Mouse (Mus musculus): Measurements from ENCODE around the gene Rps28. TPM values are rescaled to one million over a fixed set of nuclear protein-coding genes. Genes with fewer than 3 reads are reported as not detected.

The Rps28 gene
- polyA plus RNA-seq, 1 experiment = 860 TPM

GRCm38 (mm10) chr17:33804205-33804604 lies 20.2 kb downstream of the Rps28 start:
- no peak overlapping the region for H3K4me3 ChIP-seq (ENCODE audit: extremely low read depth, insufficient read depth, insufficient read length)
- TF ChIP-seq CTCF (IDR thresholded peaks at IDR 0.05; ENCODE audit: extremely low read depth, insufficient read depth, insufficient read length, insufficient replicate concordance) (no peak), POLR2A (IDR thresholded peaks at IDR 0.05; ENCODE audit: low read depth, low read length) (no peak)
- no peaks in the 10 kb centered on the region; the same call in 1 of the 2 replicates for H3K4me1 ChIP-seq (ENCODE audit: control insufficient read depth, insufficient read depth, insufficient read length)
- 63% methylated on average over 4 of the region's 4 CpGs for WGBS
- H3K36me3 ChIP-seq (ENCODE audit: control insufficient read depth, insufficient read depth, low read length) = no peaks in the 10 kb centered on the region
- no peak overlapping the region for H3K27ac ChIP-seq (ENCODE audit: insufficient read depth, low read length)
- no peak for DNase-seq (ENCODE audit: low read depth in 1 of 2, low spot score in 2 of 2)
- no peaks in the 10 kb centered on the region; the same call in 1 of the 2 replicates for H3K27me3 ChIP-seq (ENCODE audit: control insufficient read depth, insufficient read depth, low read length)

DNA sequence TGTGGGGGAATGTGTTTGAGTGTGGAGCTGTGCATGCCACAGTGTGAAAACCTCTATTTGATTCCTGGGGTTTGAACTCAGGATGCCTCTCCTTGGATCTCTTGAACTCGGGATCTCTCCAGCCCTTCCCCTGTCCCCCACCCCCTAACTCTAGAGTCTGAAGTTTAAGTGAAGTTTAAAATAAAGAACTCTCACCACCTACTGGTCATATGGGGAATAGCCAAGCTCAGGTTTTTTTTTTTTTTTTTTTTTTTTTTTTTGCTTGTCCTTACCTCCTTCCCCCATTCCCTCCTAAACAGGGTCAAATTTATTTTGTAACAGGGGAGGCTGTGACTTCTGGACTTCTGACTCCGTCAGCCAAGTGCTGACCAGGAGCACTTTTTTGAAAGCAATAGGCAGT lies 22.1 kb downstream of the Rps28 start:
- H3K36me3 ChIP-seq (ENCODE audit: control insufficient read depth, insufficient read depth, low read length) = no peaks in the 10 kb centered on the region
- H3K4me1 ChIP-seq (ENCODE audit: control insufficient read depth, insufficient read depth, insufficient read length) = no peaks in the 10 kb centered on the region
- no peak for DNase-seq (ENCODE audit: low read depth in 1 of 2, low spot score in 2 of 2)
- no peaks in the 10 kb centered on the region for H3K27me3 ChIP-seq (ENCODE audit: control insufficient read depth, insufficient read depth, low read length)
- no peak overlapping the region for H3K4me3 ChIP-seq (ENCODE audit: extremely low read depth, insufficient read depth, insufficient read length)
- H3K27ac ChIP-seq (ENCODE audit: insufficient read depth, low read length) = no peak overlapping the region
- 3% methylated on average over 2 of the region's 2 CpGs for WGBS
- no peak for TF ChIP-seq POLR2A (IDR thresholded peaks at IDR 0.05; ENCODE audit: low read depth, low read length)
- no peak for TF ChIP-seq CTCF (IDR thresholded peaks at IDR 0.05; ENCODE audit: extremely low read depth, insufficient read depth, insufficient read length, insufficient replicate concordance)

GRCm38 (mm10) chr17:33799277-33799676 lies 25.1 kb downstream of the Rps28 start:
- H3K27ac ChIP-seq (ENCODE audit: insufficient read depth, low read length) = no peak overlapping the region
- no peaks in the 10 kb centered on the region for H3K4me1 ChIP-seq (ENCODE audit: control insufficient read depth, insufficient read depth, insufficient read length)
- H3K36me3 ChIP-seq (ENCODE audit: control insufficient read depth, insufficient read depth, low read length) = no peaks in the 10 kb centered on the region
- WGBS = 24% methylated on average over 1 of the region's 1 CpGs
- DNase-seq (ENCODE audit: low read depth in 1 of 2, low spot score in 2 of 2) = no peak
- TF ChIP-seq POLR2A (IDR thresholded peaks at IDR 0.05; ENCODE audit: low read depth, low read length) = no peak
- no peak for TF ChIP-seq CTCF (IDR thresholded peaks at IDR 0.05; ENCODE audit: extremely low read depth, insufficient read depth, insufficient read length, insufficient replicate concordance)
- no peak overlapping the region for H3K4me3 ChIP-seq (ENCODE audit: extremely low read depth, insufficient read depth, insufficient read length)
- H3K27me3 ChIP-seq (ENCODE audit: control insufficient read depth, insufficient read depth, low read length) = no peaks in the 10 kb centered on the region

GRCm38 (mm10) chr17:33798306-33798705 lies 26.1 kb downstream of the Rps28 start:
- no peak overlapping the region for H3K4me3 ChIP-seq (ENCODE audit: extremely low read depth, insufficient read depth, insufficient read length)
- DNase-seq (ENCODE audit: low read depth in 1 of 2, low spot score in 2 of 2) = no peak
- no peaks in the 10 kb centered on the region for H3K4me1 ChIP-seq (ENCODE audit: control insufficient read depth, insufficient read depth, insufficient read length)
- H3K27ac ChIP-seq (ENCODE audit: insufficient read depth, low read length) = no peak overlapping the region
- no peaks in the 10 kb centered on the region for H3K27me3 ChIP-seq (ENCODE audit: control insufficient read depth, insufficient read depth, low read length)
- TF ChIP-seq CTCF (IDR thresholded peaks at IDR 0.05; ENCODE audit: extremely low read depth, insufficient read depth, insufficient read length, insufficient replicate concordance) = no peak
- TF ChIP-seq POLR2A (IDR thresholded peaks at IDR 0.05; ENCODE audit: low read depth, low read length) = no peak
- H3K36me3 ChIP-seq (ENCODE audit: control insufficient read depth, insufficient read depth, low read length) = no peaks in the 10 kb centered on the region
- WGBS = 50% methylated on average over 3 of the region's 3 CpGs

GRCm38 (mm10) chr17:33788732-33789131 lies 35.6 kb downstream of the Rps28 start:
- Histone ChIP-seq H3K27ac (ENCODE audit: insufficient read depth, low read length) (no peak overlapping the region), H3K4me1 (ENCODE audit: control insufficient read depth, insufficient read depth, insufficient read length) (no peaks in the 10 kb centered on the region), H3K4me3 (ENCODE audit: extremely low read depth, insufficient read depth, insufficient read length) (no peak overlapping the region), H3K36me3 (ENCODE audit: control insufficient read depth, insufficient read depth, low read length) (no peaks in the 10 kb centered on the region), H3K27me3 (ENCODE audit: control insufficient read depth, insufficient read depth, low read length) (no peaks in the 10 kb centered on the region)
- WGBS = 71% methylated on average over 4 of the region's 4 CpGs
- TF ChIP-seq CTCF (IDR thresholded peaks at IDR 0.05; ENCODE audit: extremely low read depth, insufficient read depth, insufficient read length, insufficient replicate concordance) = no peak
- TF ChIP-seq POLR2A (IDR thresholded peaks at IDR 0.05; ENCODE audit: low read depth, low read length) = no peak
- DNase-seq (ENCODE audit: low read depth in 1 of 2, low spot score in 2 of 2) = no peak

GRCm38 (mm10) chr17:33786375-33786774 lies 38.0 kb downstream of the Rps28 start:
- DNase-seq (ENCODE audit: low read depth in 1 of 2, low spot score in 2 of 2) = no peak
- no peak for TF ChIP-seq CTCF (IDR thresholded peaks at IDR 0.05; ENCODE audit: extremely low read depth, insufficient read depth, insufficient read length, insufficient replicate concordance)
- no peak for TF ChIP-seq POLR2A (IDR thresholded peaks at IDR 0.05; ENCODE audit: low read depth, low read length)
- H3K4me1 ChIP-seq (ENCODE audit: control insufficient read depth, insufficient read depth, insufficient read length) = peaks cover 8% of the 10 kb centered on the region; the same call in 1 of the 2 replicates
- no peak overlapping the region for H3K27ac ChIP-seq (ENCODE audit: insufficient read depth, low read length)
- H3K27me3 ChIP-seq (ENCODE audit: control insufficient read depth, insufficient read depth, low read length) = no peaks in the 10 kb centered on the region
- H3K36me3 ChIP-seq (ENCODE audit: control insufficient read depth, insufficient read depth, low read length) = no peaks in the 10 kb centered on the region
- WGBS = 87% methylated on average over 18 of the region's 18 CpGs
- no peak overlapping the region for H3K4me3 ChIP-seq (ENCODE audit: extremely low read depth, insufficient read depth, insufficient read length)

DNA sequence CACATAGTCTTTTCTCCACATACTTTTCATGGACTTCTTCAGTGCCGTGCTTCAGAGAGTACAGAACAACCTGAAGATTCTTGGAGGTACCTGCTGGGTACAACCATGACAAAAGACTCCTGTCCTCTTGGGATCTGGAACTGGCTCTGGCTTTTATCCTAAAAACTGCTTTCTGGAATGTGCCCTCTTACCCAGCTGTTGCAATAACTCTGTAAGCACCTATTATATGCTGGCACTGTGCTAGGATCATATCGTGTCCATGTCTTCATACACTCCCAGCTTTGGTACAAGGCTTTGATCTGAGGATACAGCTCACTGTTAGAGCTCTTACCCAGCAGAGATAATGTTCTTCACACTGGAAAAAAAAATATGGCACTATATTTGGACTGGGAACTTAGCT lies 39.4 kb downstream of the Rps28 start:
- no peak for DNase-seq (ENCODE audit: low read depth in 1 of 2, low spot score in 2 of 2)
- TF ChIP-seq CTCF (IDR thresholded peaks at IDR 0.05; ENCODE audit: extremely low read depth, insufficient read depth, insufficient read length, insufficient replicate concordance) = no peak
- TF ChIP-seq POLR2A (IDR thresholded peaks at IDR 0.05; ENCODE audit: low read depth, low read length) = no peak
- peaks cover 17% of the 10 kb centered on the region for H3K4me1 ChIP-seq (ENCODE audit: control insufficient read depth, insufficient read depth, insufficient read length)
- H3K27me3 ChIP-seq (ENCODE audit: control insufficient read depth, insufficient read depth, low read length) = no peaks in the 10 kb centered on the region
- no peak overlapping the region for H3K27ac ChIP-seq (ENCODE audit: insufficient read depth, low read length)
- WGBS = 92% methylated on average over 2 of the region's 2 CpGs
- H3K36me3 ChIP-seq (ENCODE audit: control insufficient read depth, insufficient read depth, low read length) = no peaks in the 10 kb centered on the region
- no peak overlapping the region for H3K4me3 ChIP-seq (ENCODE audit: extremely low read depth, insufficient read depth, insufficient read length)
